Mouse (Mus musculus) stomach, embryonic 14.5 days (tissue): ENCODE measurements around the gene Slc30a3. TPM values are rescaled to one million over a fixed set of nuclear protein-coding genes. Genes with fewer than 3 reads are reported as not detected.
A peak's percentile ranks its signal among the peaks of the same experiment; 100 is the strongest.

ENCODE experiments used
- ATAC-seq: fragments of 200-750 bp; cut with Nextera tagmentation; 2 replicates; pipeline ENCODE4 v1.8.0; 2017; ENCODE audit warnings: low read depth, moderate TSS enrichment; ENCODE audit not compliant: insufficient number of reproducible peaks, insufficient read depth, low FRiP score
- H3K27ac ChIP-seq: fragments of 300-500 bp; sonication (generic); 2 replicates; pipeline ENCODE4 v1.5.1; 2014; ENCODE audit warnings: mild to moderate bottlenecking, low read length, moderate library complexity, mixed read lengths
- H3K27me3 ChIP-seq: fragments of 300-500 bp; sonication (generic); 2 replicates; pipeline ENCODE4 v1.6.1; 2014; ENCODE audit warnings: low read length, control low read depth, mixed read lengths; ENCODE audit not compliant: control insufficient read depth, insufficient read depth
- H3K36me3 ChIP-seq: fragments of 300-500 bp; sonication (generic); 2 replicates; pipeline ENCODE4 v1.6.1; 2014; ENCODE audit warnings: mild to moderate bottlenecking, control low read depth, low read length, moderate library complexity, mixed read lengths; ENCODE audit not compliant: control insufficient read depth, insufficient read depth
- H3K4me1 ChIP-seq: fragments of 300-500 bp; sonication (generic); 2 replicates; pipeline ENCODE4 v1.6.1; 2014; ENCODE audit warnings: low read length, control low read depth, mixed read lengths; ENCODE audit not compliant: control insufficient read depth, insufficient read depth
- H3K4me2 ChIP-seq: fragments of 300-500 bp; sonication (generic); replicated peaks from 2 replicates; pipeline ENCODE4 v1.6.1; 2014; ENCODE audit warnings: low read depth, low read length, control low read depth
- H3K4me3 ChIP-seq: fragments of 300-500 bp; sonication (generic); 2 replicates; pipeline ENCODE4 v1.5.1; 2014; ENCODE audit warnings: low read depth, low read length, control low read depth
- H3K9ac ChIP-seq: fragments of 300-500 bp; sonication (generic); replicated peaks from 2 replicates; pipeline ENCODE4 v1.6.1; 2014; ENCODE audit warnings: low read depth, mild to moderate bottlenecking, control low read depth, low read length, moderate library complexity, mixed read lengths
- H3K9me3 ChIP-seq: fragments of 300-500 bp; sonication (generic); 2 replicates; pipeline ENCODE4 v1.6.1; 2016; ENCODE audit warnings: low read depth, low read length, control low read depth; ENCODE audit not compliant: control insufficient read depth
- WGBS: fragments of 180-500 bp; shearing (Covaris S2); extraction: QIAGEN DNeasy Blood & Tissue Kit; methylation state at CpG from one replicate; pipeline ENCODE4 v1.1.7; 2014; 5-methylcytosine and 5-hydroxymethylcytosine counted together
- polyA plus RNA-seq: library from polyadenylated mRNA; unstranded; fragments of >200 nt; fragmentation: Nextera tagmentation; extraction: Ambion mirVana; gene quantifications from 2 replicates; pipeline ENCODE4 v1.2.1, GENCODE M21; 2014

Slc30a3 gene
- polyA plus RNA-seq, 1 experiment from 2014 or later = 0.30 TPM

- Histone ChIP-seq H3K9ac (no peak overlapping the region), H3K4me3 (peak overlapping the region; percentile 26; the same call in 1 of the 2 replicates), H3K4me1 (peaks cover 28% of the 10 kb centered on the region), H3K36me3 (no peaks in the 10 kb centered on the region), H3K27ac (no peak overlapping the region), H3K9me3 (no peaks in the 10 kb centered on the region), H3K27me3 (peaks cover 59% of the 10 kb centered on the region), H3K4me2 (peak overlapping the region; percentile 35; the same call in 1 of the 2 replicates)
- no peak for ATAC-seq
- 32% methylated on average over 11 of the region's 11 CpGs for WGBS
Measured at GRCm38 (mm10) chr5:31095711-31096480, 12.1 kb downstream of the Slc30a3 start.

DNA sequence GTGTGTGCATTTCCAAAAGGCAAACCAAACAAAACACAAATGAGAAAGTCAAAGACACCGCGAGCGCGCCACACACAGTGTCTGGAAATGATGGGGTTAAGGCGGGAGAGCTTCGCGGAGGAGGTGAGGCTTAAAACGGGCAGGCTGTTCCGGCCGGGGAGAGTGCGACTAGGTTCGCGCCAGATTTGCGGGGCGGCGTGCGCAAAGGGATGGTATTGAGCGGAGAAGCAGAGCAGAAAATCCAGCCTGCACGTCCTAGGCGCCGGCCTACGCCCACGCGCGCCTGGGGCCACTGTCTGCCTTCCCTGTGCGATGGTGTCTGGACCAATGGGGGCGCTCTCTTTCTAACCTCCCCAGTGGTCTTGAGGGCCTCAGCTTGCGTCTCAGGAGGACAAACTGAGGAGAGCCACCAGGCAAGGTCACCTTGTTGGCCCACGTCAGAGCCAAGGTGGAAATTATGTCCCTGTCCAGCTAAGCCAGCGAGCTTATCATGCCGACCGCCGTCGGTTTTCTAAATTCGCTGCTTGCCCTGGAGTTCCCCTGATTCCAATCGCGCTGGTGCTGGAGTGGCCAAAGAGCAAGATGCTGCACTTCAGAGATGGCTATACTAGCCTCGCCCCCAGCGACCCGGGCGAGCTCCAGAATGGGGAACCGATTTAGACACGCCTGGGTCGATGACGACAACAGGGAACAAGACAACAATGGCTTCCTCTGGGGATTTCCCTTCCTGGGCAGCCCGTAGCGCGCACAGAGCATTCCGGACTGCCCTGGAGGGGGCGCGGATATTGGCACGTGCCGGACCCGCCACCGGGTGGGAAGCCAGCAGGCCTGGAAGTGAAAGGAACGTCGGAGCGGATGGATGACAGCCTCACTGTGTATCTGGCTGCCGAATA is 13.0 kb downstream of the Slc30a3 start:
- Histone ChIP-seq H3K36me3 (no peaks in the 10 kb centered on the region), H3K27me3 (peaks cover 68% of the 10 kb centered on the region), H3K4me2 (peak overlapping the region; percentile 35), H3K27ac (no peak overlapping the region), H3K9me3 (no peaks in the 10 kb centered on the region), H3K4me3 (peak overlapping the region; percentile 26), H3K9ac (no peak overlapping the region), H3K4me1 (peaks cover 28% of the 10 kb centered on the region)
- under 1% methylated on average over 59 of the region's 59 CpGs for WGBS
- ATAC-seq = peak; percentile 50; the same call in 1 of the 2 replicates

DNA sequence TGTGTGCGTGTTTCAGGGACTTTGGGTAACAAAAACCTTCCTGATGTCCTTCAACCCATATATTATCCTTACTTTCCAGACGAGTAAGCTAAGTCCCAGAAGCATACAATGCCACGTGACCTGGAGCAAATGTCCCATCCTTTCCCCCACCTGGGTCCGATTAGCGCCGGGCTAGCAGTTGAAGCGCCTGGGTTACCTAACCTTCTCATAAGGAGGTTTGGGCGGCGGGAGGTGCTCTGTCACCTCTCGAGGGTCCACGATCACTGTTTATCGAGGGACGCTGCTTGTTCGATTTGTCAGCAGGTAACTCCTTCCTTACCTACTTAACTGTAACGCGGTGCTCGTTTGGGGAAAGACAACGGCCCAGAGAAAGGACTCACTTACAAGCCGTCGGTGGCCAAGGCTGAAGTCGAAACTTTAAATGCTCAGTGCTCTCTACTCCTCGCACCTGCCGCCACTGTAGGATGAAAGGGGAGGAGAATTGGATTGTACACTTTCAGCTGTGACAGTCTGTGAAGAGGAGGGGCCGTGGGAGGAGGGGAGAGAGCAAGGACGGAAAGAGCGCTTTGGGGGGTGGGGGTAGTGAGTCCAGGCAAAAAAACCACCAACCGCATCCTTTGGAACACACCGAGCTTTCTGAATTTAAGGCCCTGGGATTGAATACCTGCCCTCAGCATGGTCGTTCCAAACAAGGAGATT is 13.8 kb downstream of the Slc30a3 start:
- Histone ChIP-seq H3K36me3 (no peaks in the 10 kb centered on the region), H3K4me1 (peaks cover 28% of the 10 kb centered on the region), H3K27me3 (peaks cover 68% of the 10 kb centered on the region), H3K9me3 (no peaks in the 10 kb centered on the region), H3K9ac (no peak overlapping the region), H3K4me3 (peak overlapping the region; percentile 26), H3K4me2 (peak overlapping the region; percentile 35), H3K27ac (no peak overlapping the region)
- 4% methylated on average over 29 of the region's 29 CpGs for WGBS
- ATAC-seq = no peak

DNA sequence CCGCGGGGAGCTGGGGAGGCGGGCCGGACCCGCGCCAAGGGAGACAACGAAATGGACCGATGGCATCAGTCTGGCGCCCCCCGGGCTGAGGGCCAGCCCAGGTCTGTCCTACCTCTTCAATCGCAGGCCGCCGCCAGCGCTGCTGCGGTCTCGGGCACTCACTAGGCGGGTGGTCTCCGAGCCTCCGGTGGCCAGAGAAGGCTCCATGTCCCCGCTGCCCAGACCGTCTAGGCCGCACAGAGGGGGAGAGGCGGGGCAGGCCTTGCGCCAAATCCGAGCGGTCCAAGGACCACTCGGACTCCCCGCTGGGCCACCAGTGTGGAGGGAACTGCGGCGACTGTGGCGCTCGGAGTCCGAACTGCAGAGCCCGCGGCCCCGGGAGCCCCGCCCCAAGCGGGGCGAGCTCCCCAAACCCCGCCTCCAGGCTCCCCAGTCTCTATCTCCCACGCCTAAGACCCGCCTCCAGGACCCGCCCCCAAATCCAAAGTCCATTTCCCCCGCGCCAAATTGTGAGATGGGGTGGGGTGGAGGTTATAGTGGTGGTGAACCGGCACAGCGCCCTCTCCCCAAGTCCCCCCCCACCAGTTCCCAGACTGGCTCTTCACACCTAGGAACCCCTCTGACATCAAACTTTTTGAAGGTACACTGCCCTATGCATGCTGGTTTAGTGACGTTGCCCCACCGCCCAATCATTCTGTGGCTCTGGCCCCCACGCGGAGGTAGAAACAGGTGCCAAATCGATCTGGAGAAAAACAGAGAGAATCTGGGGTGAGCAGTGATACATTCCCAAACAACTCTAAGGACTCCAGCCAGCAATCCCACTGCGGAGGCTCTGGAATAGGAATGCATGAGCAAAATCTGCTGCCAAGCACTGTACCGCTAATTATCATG is 14.6 kb downstream of the Slc30a3 start:
- H3K27me3 ChIP-seq = peaks cover 68% of the 10 kb centered on the region
- H3K9ac ChIP-seq = no peak overlapping the region; the same call in 1 of the 2 replicates
- H3K4me2 ChIP-seq = peak overlapping the region; percentile 78
- H3K9me3 ChIP-seq = no peaks in the 10 kb centered on the region
- peak overlapping the region; percentile 35 for H3K4me3 ChIP-seq
- no peak overlapping the region for H3K27ac ChIP-seq
- peaks cover 28% of the 10 kb centered on the region for H3K4me1 ChIP-seq
- no peaks in the 10 kb centered on the region for H3K36me3 ChIP-seq
- under 1% methylated on average over 49 of the region's 54 CpGs for WGBS
- peak; percentile 60 for ATAC-seq

GRCm38 (mm10) chr5:31092231-31092975 is 15.6 kb downstream of the Slc30a3 start:
- no peak overlapping the region for H3K9ac ChIP-seq
- no peak overlapping the region for H3K27ac ChIP-seq
- peaks cover 67% of the 10 kb centered on the region for H3K27me3 ChIP-seq
- H3K4me3 ChIP-seq = peak overlapping the region; percentile 35
- no peaks in the 10 kb centered on the region for H3K36me3 ChIP-seq
- ATAC-seq = no peak
- H3K4me1 ChIP-seq = peaks cover 28% of the 10 kb centered on the region
- peak overlapping the region; percentile 78 for H3K4me2 ChIP-seq
- WGBS = 2% methylated on average over 51 of the region's 53 CpGs
- H3K9me3 ChIP-seq = no peaks in the 10 kb centered on the region

- Histone ChIP-seq H3K27ac (no peak overlapping the region), H3K9ac (no peak overlapping the region), H3K36me3 (no peaks in the 10 kb centered on the region), H3K4me3 (no peak overlapping the region), H3K4me2 (no peak overlapping the region), H3K27me3 (peaks cover 23% of the 10 kb centered on the region), H3K9me3 (no peaks in the 10 kb centered on the region), H3K4me1 (no peaks in the 10 kb centered on the region)
- ATAC-seq = no peak
- 61% methylated on average over 2 of the region's 2 CpGs for WGBS
Measured at GRCm38 (mm10) chr5:31087131-31087530, 20.9 kb downstream of the Slc30a3 start.

GRCm38 (mm10) chr5:31086606-31087005 is 21.4 kb downstream of the Slc30a3 start:
- H3K27me3 ChIP-seq = peaks cover 18% of the 10 kb centered on the region
- ATAC-seq = no peak

More at GRCm38 (mm10) chr5:31086606-31087005, 21.4 kb downstream of the Slc30a3 start:
- H3K9me3 ChIP-seq = no peaks in the 10 kb centered on the region
- no peaks in the 10 kb centered on the region for H3K36me3 ChIP-seq
- H3K27ac ChIP-seq = no peak overlapping the region
- no peak overlapping the region for H3K4me2 ChIP-seq
- H3K9ac ChIP-seq = no peak overlapping the region
- no peak overlapping the region for H3K4me3 ChIP-seq
- 32% methylated on average over 7 of the region's 7 CpGs for WGBS
- H3K4me1 ChIP-seq = no peaks in the 10 kb centered on the region
